Mouse (Mus musculus) induced T-regulatory cell, adult 2 months (primary cell): Measurements from ENCODE around the gene Hbb-bt.
"Not testable (repeated sequence)": the region's sequence is repeated elsewhere in the genome, so short reads cannot be mapped to it uniquely, and the experiment has no call there.

Experiments used
- DNase-seq: peaks from one replicate; pipeline ENCODE4 v3.0.0-alpha.2; 2012; ENCODE audit warnings: low read depth

The Hbb-bt gene

GRCm38 (mm10) chr7:103808971-103809800 lies 4.6 kb downstream of the Hbb-bt start:
- no peak for DNase-seq

GRCm38 (mm10) chr7:103808120-103808519 lies 5.7 kb downstream of the Hbb-bt start:
- not testable (repeated sequence) for DNase-seq

GRCm38 (mm10) chr7:103806856-103807255 lies 6.9 kb downstream of the Hbb-bt start:
- DNase-seq: peak; percentile 50

- no peak for DNase-seq
Observed at GRCm38 (mm10) chr7:103792669-103793388, 21.0 kb downstream of the Hbb-bt start.

- DNase-seq: no peak
Observed at GRCm38 (mm10) chr7:103791721-103792120, 22.1 kb downstream of the Hbb-bt start, which contains the start of gene Olfr67. Gene Olfr67, minus strand, starts transcription at chr7:103791821.

- DNase-seq: no peak
Observed at GRCm38 (mm10) chr7:103779598-103779997, 34.2 kb downstream of the Hbb-bt start, which contains the start of gene Olfr68. Gene Olfr68, minus strand, starts transcription at chr7:103779698.

GRCm38 (mm10) chr7:103777652-103778051 lies 36.1 kb downstream of the Hbb-bt start:
- not testable (repeated sequence) for DNase-seq

- DNase-seq: no peak
Observed at GRCm38 (mm10) chr7:103771494-103771893, 42.3 kb downstream of the Hbb-bt start, which contains the start of gene Olfr69. Gene Olfr69, minus strand, starts transcription at chr7:103771594.

GRCm38 (mm10) chr7:103767687-103768086 lies 46.1 kb downstream of the Hbb-bt start:
- DNase-seq: not testable (repeated sequence)
